Mouse (Mus musculus): ENCODE data around the gene Gpr84. TPM values are rescaled to one million over a fixed set of nuclear protein-coding genes. Genes with fewer than 3 reads are reported as not detected.

The Gpr84 gene
- total RNA-seq, 2 experiments from 2014 or later, result 0.74 to 0.81 TPM

DNA sequence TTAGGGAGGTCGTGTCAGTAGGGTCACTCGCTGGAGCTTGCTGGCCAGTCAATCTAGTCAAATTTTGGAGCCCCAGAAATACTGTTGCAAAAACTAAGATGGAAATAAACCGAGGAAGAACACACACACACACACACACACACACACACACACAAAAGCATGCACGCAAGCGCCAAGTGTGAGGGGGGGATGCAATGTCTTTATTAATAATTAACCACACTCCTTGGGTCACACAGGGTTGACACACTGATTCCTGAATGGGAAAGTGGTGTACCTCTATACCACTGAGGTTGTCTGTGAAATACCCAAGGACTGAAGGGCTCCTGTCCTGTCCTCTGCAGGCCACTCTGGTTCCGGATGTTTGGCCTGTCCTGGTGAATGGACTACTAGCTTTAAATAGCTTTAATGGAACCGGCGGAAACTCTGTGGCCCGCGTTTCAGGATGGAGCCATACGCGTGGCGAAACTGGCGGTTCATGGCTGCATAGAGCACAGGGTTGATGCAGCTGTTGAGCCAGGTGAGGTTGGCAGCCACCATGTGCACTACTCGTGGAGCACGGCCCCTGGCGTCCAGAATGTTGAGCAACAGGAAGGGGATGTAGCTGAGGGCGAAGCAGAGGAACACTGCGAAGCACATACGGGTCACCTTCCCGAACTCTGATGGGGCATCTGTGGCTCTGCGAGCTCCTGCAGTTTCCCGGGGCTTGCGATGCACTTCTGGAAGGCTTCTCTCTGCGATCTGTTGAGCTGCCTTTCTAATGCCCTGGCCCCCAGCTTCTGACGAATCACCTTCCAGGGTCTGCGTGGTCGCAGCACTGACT, 2.1 kb downstream of the Gpr84 start:
- DNase-seq (ENCODE audit: low spot score in 2 of 2), result no peak

DNA sequence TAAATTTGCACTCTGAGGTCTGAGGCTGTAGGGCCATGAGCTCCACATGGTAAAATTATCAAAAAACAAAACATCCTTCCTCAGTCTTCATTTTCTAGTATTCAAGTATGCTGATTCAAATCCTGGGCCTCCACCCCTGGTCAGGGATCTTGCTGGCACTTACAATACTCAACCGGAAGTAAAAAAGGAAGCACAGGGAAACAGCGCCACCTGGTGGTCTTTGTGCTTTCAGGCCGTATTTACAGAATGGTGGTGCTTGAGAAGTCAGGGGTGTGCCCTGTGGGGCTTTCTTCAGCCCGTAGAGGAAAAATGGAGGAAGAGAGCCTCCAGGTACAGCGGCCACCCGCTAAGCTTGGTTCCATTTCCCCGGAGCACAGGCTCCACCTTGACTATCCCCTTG, 3.3 kb downstream of the Gpr84 start:
- DNase-seq (ENCODE audit: low spot score in 2 of 2), result peak; percentile 92 to 95

DNA sequence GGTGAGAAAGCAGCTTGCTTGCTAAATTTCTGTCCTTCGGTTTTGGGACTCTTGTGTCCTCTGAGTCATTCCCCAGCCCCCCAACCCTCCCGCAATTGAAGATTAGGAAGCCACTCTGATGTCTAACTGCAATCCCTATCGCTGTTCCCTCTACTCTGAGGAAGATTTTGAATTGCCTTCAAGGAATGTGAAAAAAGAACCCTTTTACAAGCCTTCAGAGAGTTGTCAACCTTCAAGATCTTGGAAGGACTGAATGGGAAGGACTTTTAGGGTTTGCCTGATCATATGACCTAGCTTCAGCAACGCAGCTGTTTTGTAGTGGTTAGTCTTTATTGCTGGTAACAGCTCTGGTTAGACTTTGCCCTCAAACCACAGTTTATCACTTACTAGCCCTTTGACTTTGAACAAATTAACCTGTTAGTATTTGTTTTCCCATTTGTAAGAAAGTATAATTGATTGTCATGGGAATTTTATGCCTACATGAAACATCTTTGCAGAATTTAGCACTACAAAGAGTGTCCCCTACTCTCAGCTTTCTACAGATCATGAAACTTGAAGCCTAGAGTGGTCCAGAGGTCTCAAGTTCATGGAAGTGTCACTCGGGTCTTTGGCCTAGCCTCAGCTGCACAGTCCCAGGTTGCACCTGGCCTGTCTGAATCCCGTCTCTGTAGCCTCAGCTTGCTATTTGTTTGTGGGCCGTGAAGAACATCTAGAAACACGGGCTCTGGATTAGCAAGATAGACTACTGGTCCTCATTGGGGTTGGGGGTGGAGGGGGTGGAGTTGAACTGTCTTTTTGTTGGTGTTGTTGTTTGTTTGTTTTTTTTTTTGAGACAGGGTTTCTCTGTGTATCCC, 4.4 kb downstream of the Gpr84 start:
- DNase-seq (ENCODE audit: low spot score in 2 of 2), result no peak

DNA sequence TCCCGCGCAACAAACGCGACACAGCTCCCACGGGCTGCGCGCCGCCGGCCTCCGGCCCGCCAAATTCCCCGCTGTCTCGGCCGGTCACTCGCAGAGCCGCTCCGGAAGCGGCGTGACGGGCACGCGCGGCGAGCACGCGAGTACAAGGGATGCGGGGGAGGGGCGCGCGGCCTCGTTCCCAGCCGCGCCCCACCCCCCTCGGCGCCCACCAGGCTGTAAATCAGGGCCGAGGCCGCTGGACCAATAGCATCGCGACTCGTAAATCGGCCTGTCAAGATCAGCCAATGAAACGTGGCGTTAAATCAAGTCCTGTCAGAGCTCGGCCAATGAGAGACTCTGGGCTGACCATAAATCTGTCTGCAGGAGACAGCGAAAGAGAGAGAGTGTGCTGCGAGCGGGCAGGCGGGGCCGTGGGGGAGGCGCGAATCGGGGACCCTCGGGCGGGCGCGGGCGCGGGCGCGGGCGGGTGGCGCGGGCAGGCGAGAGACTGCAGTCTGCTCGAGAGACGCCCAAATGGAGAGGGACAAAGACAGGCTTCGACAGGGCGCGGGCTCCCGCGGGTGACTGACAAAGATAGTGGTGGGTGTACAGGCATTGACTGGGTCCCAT, 5.2 kb downstream of the Gpr84 start:
- peak; percentile 95 to 99 for DNase-seq (ENCODE audit: low spot score in 2 of 2)

DNA sequence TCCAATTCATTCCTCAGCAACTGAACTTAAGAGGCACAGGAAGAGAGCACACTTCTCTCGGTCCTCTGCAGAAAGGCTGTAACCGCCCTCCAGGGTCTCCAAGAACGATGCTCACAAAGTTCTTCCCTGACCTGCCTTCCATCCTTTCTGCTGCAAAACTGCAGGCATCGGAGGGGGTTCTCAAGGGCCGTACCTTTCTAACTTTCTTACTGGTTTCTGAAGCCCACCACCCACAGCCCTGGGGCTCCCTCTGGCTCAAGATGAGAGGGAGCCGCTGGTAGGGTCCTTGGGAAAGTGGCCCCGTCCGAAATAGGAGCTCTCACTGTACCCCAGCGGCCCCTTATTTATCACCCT, 5.8 kb downstream of the Gpr84 start:
- no peak for DNase-seq (ENCODE audit: low spot score in 2 of 2)

DNA sequence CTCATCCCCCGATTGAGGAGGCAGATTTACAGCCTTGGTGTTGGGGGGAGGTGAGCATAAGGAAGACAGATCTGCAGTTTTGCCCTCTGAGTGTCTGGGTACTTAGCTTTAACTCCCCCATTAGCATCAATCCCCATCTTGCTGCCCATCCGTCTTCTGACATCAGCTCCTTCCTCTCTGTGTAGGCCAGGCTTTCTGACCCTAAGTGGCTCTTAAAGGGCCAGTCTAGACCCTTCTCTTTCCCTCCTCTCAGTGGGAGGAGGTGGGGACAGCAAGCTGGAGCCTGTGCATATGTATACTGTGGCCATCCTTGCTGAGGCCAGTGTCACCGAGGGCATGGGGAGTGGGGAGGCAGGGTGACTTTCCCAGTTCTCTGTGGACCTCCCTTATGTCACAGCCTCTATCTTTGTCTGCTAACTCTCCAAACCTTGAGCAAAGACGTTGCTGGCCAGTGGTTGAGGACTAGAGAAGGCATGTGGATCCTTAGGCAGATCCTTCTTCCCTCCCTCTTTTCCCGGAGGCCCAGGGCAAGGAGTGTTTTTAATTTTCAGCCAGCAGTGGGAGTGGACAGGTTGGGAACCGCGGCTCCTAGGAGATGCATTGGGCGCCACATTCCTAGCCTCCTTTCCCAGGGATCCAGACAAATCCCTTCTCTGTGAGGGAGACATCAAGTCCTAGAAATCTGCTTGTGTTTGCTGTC, 6.3 kb downstream of the Gpr84 start:
- DNase-seq (ENCODE audit: low spot score in 2 of 2), result no peak

DNA sequence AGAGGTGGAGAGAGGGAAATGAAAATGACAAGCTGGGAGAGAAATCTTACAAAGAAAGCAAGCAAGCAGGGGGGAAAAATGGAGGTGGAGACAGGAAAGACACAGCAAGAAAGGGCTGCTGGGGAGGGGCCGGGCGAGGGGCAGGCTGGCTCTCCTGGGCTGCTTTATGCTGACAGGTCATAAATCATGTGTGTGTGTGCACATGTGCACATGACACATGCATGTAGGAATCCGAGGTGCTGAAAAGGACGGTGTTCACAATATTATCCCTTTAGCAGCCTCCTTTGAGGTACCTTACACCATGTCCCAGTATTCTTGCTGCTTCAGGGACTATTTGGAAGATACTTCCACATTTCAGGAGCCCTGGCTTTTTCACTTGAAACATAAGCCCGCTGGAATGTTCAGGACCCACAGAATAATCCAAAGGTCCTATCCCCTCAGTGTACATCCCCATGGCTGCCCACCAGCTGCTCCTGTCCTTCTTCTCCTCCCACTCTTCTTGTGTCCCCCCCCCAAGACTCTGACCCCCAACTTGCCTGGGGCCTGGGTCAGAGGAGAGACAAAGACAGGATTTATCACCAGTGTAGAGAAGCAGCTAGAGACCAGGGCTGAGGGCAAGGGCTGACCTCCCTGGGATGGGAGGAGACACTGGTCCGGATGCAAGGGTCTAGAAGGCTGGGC, 7.9 kb downstream of the Gpr84 start:
- no peak for DNase-seq (ENCODE audit: low spot score in 2 of 2)

DNA sequence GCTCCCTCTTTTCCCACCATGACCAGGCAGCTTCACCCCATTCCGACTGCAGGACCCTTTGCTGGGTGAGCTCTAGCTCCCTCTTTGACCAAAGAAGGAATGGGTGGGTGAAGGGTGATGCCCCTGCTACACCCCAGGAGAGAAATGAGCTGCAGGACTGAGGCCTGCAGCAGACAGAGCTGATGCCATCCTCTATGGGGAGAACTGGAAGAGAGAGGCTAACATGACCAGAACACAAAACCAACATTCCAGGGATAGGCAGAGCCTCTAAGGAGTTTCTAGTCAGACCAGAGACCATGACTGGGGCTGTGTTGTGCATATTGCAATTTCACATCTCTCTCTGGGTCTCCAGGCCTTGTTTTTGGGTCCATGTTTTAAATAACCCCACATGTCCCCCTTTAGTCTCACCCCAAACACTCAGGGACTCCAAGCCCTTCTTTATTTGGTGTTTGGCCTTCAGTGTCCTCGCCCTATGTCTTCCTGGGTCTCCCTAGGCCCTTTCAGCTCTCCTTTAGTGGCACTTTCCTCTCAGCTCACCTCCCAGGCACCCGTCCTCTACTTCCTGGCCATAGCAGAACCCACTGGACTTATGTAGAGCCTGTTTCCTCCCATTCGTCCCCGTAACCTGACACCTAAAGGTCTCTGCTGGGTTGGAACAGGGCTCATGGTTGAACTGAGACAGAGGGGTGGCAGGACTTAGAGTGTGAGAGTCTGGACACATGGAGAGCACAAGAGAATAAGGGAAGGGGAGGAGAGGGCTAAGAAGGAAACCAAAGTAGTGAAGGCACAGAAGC, 8.7 kb downstream of the Gpr84 start:
- no peak for DNase-seq (ENCODE audit: low spot score in 2 of 2)

DNA sequence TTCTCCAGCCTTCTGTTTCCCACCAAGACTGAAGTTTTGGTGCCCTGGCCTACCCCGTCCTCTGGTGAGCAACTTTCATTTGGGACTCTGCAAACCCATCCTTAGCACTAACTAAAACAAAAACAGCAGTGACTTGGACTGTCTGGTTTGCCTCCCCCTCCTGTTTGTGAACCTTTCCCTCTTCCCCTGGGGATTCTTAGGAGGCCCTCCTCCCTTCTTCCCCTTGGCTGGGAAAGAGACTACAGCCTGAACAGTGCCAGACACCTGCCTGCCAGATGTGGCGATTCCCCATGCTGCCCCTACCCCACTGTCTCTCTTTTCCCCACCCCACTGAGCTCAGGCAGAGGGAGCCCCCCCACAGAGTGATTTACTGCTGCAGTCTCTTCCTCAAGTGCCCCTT, 9.4 kb downstream of the Gpr84 start:
- DNase-seq (ENCODE audit: low spot score in 2 of 2), result no peak

DNA sequence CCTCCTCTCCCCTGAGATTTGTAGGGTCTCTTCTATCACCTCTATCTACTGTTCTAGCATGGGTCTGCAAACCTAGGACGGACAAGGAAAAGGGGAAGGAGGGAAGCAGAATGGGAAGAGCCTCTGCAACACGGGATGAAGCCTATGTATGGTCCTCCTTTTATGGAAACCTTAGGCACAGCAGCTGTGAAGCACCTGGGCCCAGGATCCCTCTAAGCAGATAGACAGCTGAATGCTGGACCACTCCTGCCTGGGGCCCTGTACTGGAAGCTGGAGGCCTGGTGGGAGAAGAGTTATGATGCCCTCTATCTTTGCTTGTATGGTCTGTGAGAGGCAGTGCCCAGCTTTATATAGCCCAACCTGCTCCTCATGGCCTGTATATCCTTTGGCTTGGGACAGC, 9.9 kb downstream of the Gpr84 start:
- no peak for DNase-seq (ENCODE audit: low spot score in 2 of 2)

DNA sequence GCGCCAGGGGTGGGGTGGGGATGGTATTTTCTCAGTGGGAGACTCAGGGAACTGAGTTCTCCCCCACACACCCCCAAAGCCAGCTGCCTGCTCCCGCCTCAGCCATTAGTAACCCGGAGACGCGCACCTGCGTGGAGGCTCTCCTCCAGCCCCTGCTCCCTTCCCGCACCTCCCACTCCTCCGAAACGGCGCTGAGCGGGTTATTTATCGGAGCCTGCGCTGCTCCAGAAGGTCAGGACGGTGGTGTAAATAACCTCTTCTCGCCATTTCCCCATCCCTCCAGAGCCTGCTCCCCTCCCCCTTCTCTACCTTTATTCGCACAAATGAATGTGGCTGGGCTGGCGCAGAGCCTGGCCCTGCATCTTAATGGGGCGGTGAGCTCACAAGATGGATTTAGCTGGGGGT, 10.3 kb downstream of the Gpr84 start:
- DNase-seq (ENCODE audit: low spot score in 2 of 2), result no peak

DNA sequence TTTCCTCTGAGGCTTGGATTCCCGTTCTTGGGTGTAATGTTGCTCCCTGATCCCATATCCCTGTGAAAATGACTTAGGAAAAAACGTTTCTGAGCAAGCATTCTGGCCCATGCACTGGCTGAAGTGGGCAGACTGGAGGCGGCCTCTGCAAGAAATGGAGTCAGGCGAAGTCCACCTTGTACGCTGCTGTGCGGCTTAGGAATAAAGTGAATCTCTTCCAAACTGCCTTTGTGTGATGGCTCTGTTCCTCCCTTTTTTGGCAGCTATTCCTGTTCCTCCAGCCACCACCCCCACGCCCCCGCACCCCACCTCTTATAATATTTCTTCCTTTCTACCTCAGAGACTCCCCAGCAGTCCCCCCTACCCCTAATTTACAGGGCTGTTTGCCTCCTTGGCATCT, 10.8 kb downstream of the Gpr84 start:
- no peak for DNase-seq (ENCODE audit: low spot score in 2 of 2)

DNA sequence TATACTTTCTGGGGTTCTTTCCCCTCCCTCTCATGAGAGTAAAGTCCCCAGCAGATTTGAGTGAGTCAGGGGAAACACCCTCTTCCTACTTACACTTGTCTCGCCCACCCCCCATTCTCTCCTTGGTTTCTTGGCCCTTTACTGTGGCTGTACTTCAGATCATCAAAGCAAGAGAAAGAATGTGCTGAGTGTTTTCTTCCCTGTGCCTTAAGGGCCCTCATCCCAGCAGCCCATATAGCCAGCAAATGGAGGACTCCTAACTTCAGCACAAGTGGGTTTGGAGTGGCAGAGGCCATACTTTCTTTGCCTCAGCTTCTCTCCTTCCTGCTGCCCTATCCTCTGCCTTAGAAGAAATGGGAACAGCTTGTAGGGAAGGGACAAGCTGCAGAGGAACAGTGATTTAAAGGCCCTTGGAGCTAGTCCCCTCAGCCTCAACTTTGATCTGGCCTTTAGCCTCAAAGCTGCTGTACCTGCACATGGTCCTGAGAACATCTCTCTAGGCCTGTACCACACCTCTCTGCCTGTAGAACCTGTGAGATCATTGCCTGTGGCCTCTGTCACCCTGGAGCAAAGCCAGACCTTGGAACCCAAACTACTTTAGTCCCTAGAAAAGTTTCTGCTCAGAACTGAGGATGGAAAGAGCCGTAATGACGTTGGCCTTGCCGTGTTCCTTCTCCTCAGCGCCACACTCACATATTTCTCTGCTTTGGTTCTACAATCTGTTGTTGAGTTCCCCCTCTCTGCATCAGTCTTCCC, 11.4 kb downstream of the Gpr84 start:
- no peak for DNase-seq (ENCODE audit: low spot score in 2 of 2)

DNA sequence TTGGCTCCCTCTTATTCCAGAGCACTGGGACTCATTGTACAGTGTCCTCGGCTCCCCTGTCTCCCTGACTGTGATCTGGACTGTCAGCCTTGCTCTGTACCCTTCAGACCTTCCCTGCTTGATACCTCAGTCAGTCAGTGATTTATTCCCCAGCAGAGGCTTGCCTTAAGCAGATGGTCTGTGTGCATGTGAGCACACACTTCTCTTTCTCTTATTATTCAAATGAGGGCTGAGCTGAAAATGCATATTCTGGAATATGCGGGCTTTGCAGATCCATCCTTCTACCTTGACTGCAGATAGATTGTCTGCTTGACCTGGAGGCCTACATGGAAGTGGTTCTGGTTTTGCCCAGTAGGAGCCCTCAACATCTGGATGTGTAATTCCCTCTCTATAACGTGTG, 12.4 kb downstream of the Gpr84 start:
- DNase-seq (ENCODE audit: low spot score in 2 of 2), result no peak

DNA sequence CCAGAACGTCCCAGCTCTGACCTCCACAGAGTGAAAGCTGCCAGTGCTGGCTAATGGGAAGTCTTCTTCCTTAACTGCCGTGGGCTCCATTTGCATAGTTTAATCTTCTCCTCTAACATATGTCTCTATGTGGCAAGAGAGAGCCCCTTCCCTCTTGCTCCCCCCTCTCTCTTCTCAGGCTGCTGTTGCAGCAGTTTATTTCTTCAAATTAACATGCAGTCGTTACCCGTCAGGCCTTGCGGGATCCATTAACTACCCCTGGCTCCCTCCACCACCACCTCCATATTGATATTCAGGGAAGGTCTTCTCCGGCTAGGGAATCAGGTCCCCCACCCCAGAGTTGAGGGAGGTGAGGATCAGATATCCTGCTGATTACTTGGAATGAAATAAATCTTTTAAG, 13.1 kb downstream of the Gpr84 start:
- DNase-seq (ENCODE audit: low spot score in 2 of 2), result no peak

DNA sequence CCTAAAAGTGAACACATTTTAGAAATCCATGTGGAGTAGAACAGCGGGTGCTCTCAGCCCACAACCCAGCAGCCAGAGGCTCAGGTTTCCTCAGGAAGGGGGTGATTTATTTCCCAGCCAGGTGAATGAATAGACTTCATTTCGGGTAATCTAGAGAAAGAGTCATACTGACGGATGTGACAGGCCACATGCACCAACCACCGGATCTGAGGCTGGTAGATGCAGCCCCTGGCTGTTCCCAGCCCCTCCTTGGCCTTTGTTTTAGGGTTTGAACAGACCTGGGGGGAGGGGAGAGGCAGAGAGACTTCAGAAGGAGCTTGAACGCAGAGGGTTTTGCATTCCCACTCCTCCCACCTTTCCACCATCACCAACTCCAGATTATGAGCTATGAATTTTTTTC, 14.6 kb downstream of the Gpr84 start:
- DNase-seq (ENCODE audit: low spot score in 2 of 2), result no peak

DNA sequence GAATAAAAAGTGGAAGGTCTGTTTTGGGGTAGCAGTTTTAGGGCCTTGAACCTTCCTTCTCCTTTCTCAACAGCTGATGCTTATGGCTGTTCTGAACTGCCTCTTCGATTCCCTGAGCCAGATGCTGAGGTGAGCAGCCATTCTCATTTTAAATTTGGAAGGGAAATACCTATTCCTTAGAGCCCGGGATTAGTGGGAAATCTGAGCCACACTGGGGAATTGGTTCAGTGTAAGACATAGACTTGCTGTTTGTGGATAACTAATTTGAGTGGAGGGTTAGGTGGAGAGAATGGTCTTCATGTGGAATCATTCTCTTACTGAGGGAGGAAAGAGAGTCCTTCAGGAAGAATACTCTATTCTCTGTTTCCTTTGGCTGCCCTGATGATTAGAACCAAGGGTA, 15.8 kb downstream of the Gpr84 start:
- DNase-seq (ENCODE audit: low spot score in 2 of 2), result no peak

DNA sequence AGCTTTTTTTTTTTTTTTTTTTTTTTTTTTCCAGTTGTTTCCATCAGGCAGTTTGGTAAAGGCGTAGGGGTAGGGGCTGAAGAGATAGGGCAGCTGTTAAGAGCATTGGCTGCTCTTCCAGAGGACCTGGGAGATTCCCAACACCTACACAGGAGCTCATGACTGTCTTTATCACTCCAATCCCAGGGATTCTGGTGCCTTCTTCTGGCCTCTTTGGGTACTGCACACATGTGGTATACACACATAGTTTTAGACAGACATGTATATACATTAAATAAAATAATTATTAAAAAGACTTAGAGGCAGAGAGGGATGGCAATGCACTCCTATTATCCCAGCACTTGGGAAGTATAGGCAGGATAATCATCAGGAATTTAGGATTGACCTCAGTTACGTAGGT, 17.0 kb downstream of the Gpr84 start:
- DNase-seq (ENCODE audit: low spot score in 2 of 2), result no peak

DNA sequence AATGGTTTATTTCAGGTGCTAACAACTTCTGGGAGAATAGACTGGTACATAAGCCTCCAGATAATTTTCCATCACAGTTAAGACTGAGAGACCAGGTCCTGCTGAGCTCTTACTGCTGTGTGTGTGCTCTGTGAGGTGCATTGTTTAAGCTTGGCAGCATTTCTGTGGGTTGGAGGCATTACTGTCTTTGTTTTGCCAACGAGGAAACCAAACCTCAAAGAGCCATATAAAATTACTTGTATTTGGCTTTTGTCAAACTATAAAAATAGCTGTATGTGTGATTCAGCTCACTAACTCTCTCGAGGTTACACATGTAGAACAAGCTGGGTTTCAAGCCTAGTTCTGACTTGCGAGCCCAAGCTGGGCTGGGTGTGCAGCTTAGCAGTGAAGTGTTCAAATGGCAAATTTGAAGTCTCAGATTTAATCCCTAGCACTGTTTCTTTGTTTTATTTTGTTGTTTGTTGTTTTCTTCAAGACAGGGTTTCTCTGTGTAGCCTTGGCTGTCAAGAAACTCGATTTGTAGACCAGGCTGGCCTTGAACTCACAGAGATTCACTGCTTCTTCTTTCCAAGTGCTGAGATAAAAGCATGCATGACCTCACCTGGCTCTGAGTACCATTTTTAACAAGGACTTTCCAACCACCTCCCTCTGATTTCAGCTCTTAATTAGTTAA, 17.6 kb downstream of the Gpr84 start:
- no peak for DNase-seq (ENCODE audit: low spot score in 2 of 2)

Measured in layer of hippocampus, postnatal 14 days (tissue).